Mouse (Mus musculus): ENCODE data around the gene H2-DMa. TPM values are rescaled to one million over a fixed set of nuclear protein-coding genes. Genes with fewer than 3 reads are reported as not detected.

Gene H2-DMa
- polyA plus RNA-seq, 1 experiment from 2014 or later: 14.2 TPM

DNA sequence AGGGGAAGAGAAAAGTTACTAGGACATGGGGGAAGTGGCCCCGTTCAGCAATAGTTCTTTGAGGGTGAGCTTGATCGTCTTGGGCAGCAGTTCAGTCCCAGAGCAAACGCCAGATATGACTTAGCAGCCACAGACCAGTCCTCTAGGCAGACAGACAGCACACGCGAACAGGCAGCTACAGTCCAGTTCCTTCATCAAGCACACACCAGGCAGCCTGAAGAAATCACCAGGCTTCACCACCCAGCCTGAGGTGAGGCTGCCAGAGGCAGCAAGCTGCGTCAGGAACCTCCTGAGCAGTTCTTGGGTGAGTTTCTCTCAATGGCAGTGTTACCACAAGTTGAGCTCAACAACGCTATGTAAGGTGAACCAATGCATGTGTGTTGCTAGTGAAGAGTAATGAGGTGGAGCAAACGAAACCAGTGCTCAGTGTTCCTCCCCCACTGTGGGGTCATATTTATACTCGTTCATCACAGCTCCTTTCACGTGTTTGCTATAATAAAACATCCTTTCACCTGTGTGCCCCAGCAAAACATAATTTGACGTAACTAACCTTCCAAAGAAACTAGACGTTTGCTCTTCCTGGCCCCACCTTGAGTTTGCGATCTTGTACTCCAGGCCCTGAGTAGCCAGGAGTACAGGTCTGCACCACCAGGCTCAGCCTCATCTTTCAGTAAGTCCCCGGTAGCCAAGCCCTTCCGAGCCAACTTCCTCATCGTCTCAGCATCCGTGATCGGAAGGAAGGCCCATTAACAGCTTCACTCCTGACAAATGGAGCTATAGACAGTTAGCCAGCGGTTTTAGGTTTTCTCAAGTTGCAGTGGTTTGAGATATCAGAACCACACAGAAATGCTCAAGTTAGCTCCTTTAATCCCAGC is 11.0 kb downstream of the H2-DMa start:
- no peak overlapping the region for H3K4me2 ChIP-seq (replicated peaks)
- no peak overlapping the region for H3K4me3 ChIP-seq
- H3K4me1 ChIP-seq: peaks cover 36% of the 10 kb centered on the region
- no peaks in the 10 kb centered on the region for H3K27me3 ChIP-seq
- no peaks in the 10 kb centered on the region for H3K9me3 ChIP-seq
- H3K9ac ChIP-seq: no peak overlapping the region
- H3K27ac ChIP-seq: no peak overlapping the region
- peaks cover 9% of the 10 kb centered on the region for H3K36me3 ChIP-seq
- ATAC-seq (ENCODE audit: low FRiP score, low read depth): no peak
- WGBS: 74% methylated on average over 19 of the region's 19 CpGs

DNA sequence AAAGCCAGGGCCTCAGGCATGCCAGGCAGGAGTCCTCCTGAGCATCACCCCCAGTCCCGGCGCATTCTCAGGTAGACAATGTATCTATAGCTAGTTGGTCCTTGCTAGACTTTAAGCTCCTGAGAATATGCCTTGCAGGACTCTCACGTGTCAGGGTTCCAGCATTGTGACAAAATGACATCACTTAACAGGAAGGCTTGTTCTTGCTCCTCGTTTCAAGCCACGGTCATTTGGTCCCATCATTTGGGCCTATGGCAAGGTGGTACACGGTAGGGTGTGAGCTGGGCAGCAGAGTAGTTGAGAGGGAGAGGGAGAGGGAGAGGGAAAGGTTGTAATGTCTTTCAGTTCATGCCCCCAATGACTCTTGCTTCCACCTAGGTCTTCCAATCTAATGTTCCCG is 12.6 kb downstream of the H2-DMa start:
- WGBS: 81% methylated on average over 7 of the region's 7 CpGs
- Histone ChIP-seq H3K4me3 (no peak overlapping the region), H3K4me1 (peaks cover 33% of the 10 kb centered on the region), H3K36me3 (no peaks in the 10 kb centered on the region), H3K9me3 (no peaks in the 10 kb centered on the region), H3K4me2 (replicated peaks) (no peak overlapping the region), H3K9ac (no peak overlapping the region), H3K27ac (no peak overlapping the region), H3K27me3 (peaks cover 7% of the 10 kb centered on the region; the same call in 1 of the 2 replicates)
- ATAC-seq (ENCODE audit: low FRiP score, low read depth): no peak

DNA sequence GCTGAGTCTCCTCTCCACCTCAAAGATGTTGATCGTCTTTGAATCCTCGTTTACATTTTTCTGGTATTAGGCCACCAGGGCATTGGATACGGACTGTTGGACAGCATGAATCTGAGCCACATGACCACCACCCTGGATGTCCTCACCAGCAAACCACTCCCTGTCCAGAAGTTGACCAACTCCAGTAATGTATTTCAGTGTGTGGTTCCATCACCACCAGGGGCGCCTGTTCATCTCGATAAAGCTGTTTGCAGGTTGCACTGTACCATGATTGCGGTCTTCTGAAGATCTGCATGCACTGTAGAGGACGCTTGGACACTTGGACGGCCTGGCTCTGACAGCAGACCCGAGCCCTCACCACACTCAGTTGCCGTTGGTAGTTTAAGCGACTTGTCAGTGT is 13.9 kb downstream of the H2-DMa start:
- Histone ChIP-seq H3K9me3 (no peaks in the 10 kb centered on the region), H3K4me3 (no peak overlapping the region), H3K27me3 (peaks cover 19% of the 10 kb centered on the region), H3K36me3 (no peaks in the 10 kb centered on the region), H3K27ac (no peak overlapping the region), H3K9ac (no peak overlapping the region), H3K4me2 (replicated peaks) (no peak overlapping the region), H3K4me1 (peaks cover 19% of the 10 kb centered on the region)
- no peak for ATAC-seq (ENCODE audit: low FRiP score, low read depth)
- WGBS: 82% methylated on average over 11 of the region's 11 CpGs

DNA sequence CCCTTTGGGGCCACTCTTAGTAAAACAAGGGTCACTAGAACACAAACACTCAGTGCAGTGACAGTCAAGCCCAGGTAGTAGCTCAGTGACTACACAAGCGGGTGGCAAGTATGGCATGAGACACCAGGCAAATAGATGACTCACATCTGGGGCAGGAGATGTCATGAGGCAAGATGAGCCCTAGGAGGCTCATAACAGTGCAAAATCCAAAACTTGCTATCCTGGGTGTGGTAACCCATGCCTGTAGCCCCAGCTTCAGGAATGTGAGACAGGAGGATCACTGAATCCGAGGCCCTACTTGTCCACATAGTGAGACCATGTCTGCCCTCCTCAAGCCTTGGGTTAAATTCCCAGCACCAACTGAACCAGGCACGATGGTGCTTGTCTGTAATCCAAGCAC is 15.1 kb downstream of the H2-DMa start:
- WGBS: 89% methylated on average over 3 of the region's 3 CpGs
- H3K4me1 ChIP-seq: peaks cover 15% of the 10 kb centered on the region
- no peaks in the 10 kb centered on the region for H3K36me3 ChIP-seq
- H3K4me2 ChIP-seq (replicated peaks): no peak overlapping the region
- H3K27ac ChIP-seq: no peak overlapping the region
- ATAC-seq (ENCODE audit: low FRiP score, low read depth): no peak
- H3K9ac ChIP-seq: no peak overlapping the region
- no peak overlapping the region for H3K4me3 ChIP-seq
- H3K27me3 ChIP-seq: peaks cover 31% of the 10 kb centered on the region
- no peaks in the 10 kb centered on the region for H3K9me3 ChIP-seq

DNA sequence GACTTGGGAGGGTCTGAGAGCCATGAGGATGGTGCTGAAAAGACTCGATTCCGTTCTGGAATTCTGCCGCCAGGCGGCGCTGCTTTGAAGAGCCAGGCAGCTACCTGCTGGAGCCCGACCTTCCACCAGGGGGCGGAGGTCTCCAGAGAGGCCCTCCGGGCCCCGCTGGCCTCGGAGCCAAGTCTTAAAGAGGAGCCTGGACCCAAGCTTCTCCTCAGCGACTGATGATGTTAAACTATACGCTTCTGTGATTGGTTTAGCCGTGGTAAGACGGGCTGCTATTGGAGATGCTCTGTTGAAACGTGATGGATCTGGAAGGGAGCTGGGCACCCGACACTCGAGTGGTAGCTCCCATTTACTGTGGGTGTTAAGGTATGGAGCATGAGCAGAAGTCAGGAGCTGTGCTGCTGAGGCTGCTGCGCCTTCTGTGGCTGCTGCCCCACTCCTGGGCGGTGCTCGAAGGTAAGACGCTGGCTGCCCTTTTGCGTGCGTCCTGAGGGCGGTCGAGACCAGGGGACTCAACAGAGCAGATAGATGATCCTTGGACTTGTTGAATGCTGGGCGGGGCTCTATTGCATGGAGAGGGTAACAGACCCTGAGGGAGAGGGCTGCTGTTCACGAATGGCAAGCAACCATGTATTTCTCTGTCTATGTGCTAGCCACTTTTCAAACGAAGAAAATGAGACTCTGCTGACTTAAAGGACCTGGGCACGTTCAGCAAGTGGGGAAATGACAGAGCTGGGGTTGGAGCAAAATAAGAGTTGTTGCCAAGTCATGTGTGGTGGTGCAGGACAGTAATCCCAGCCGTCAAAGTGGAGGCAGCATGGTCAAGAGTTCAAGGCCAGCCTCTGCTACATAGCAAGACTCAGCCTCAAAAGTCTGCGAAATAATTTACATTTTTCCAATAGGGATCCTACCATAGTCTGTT is 16.2 kb downstream of the H2-DMa start:
- Histone ChIP-seq H3K4me1 (peaks cover 18% of the 10 kb centered on the region), H3K4me3 (peak overlapping the region; percentile 40), H3K9ac (peak overlapping the region; percentile 32; the same call in 1 of the 2 replicates), H3K4me2 (replicated peaks) (peak overlapping the region; percentile 67), H3K9me3 (no peaks in the 10 kb centered on the region), H3K27me3 (peaks cover 42% of the 10 kb centered on the region), H3K36me3 (no peaks in the 10 kb centered on the region), H3K27ac (no peak overlapping the region)
- 6% methylated on average over 31 of the region's 31 CpGs for WGBS
- peak; percentile 97 for ATAC-seq (ENCODE audit: low FRiP score, low read depth)

DNA sequence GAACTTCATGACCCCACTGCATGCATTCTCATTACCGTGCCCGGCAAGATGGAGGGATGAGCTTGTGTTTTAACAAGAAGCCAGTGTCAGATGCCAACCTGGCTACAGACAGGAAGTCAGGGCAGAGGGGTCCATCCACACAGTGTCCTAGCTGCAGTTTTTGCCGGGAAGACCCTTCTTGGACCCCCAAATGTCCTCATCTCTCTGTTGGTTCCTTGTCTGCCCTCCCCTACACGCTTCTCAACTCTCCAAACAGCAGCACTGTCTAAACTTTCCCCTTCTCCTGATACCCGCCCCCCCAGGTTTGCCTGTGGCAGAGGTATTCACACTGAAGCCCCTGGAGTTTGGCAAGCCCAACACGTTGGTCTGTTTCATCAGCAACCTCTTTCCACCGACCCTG is 18.3 kb downstream of the H2-DMa start:
- ATAC-seq (ENCODE audit: low FRiP score, low read depth): no peak
- H3K4me2 ChIP-seq (replicated peaks): no peak overlapping the region
- H3K27ac ChIP-seq: no peak overlapping the region
- 74% methylated on average over 7 of the region's 7 CpGs for WGBS
- H3K4me3 ChIP-seq: no peak overlapping the region
- no peaks in the 10 kb centered on the region for H3K36me3 ChIP-seq
- peaks cover 52% of the 10 kb centered on the region for H3K27me3 ChIP-seq
- peaks cover 20% of the 10 kb centered on the region for H3K4me1 ChIP-seq
- no peaks in the 10 kb centered on the region for H3K9me3 ChIP-seq
- no peak overlapping the region for H3K9ac ChIP-seq

DNA sequence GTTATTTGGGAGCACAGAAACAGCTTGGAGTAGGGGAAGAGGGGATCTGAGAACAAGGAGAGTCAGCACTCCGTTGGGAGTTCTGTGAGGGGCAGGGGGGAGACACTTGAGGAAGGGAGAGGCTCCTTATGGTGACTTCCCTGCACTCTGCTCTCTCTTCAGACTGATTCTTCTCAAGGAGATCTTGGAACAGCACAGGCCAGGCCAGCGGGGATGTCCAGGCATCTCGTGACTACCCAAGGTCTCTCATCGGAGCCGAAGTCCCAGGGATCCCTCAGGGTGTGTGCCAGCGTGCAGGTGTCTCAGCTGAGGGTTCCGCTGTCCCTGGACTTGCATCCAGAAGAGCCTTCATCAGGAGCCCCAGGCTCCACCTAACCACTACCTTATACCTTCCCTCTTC is 19.3 kb downstream of the H2-DMa start:
- Histone ChIP-seq H3K36me3 (no peaks in the 10 kb centered on the region), H3K27me3 (peaks cover 52% of the 10 kb centered on the region), H3K4me2 (replicated peaks) (0 out of 2 replicates have a peak overlapping the region, but pooled peaks have one; percentile 70), H3K27ac (no peak overlapping the region), H3K9ac (no peak overlapping the region), H3K4me1 (peaks cover 27% of the 10 kb centered on the region), H3K9me3 (no peaks in the 10 kb centered on the region), H3K4me3 (no peak overlapping the region)
- ATAC-seq (ENCODE audit: low FRiP score, low read depth): no peak
- 77% methylated on average over 7 of the region's 7 CpGs for whole genome bisulfite sequencing

DNA sequence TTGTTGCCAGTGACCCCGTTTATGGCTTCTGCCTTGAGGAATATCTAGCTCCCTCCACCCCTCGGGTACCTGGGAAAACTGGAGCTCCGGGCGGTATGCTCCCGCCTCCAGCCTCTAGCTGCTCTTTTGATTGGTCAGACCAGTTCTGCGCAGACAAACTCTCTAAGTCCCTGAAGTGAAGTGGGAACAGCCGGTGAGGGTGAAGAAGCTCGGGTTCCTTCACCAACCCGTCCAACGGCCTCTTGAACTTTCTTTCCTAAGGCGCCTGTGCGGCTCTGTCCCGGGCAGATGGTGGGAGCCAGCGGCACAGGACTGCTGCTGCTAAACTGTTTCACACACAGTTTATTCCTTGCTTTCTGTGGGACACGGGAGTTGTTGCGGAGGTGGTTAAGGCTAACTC is 20.1 kb downstream of the H2-DMa start:
- H3K4me3 ChIP-seq: peak overlapping the region; percentile 35
- ATAC-seq (ENCODE audit: low FRiP score, low read depth): no peak
- H3K4me2 ChIP-seq (replicated peaks): peak overlapping the region; percentile 70
- H3K4me1 ChIP-seq: peaks cover 27% of the 10 kb centered on the region
- WGBS: under 1% methylated on average over 16 of the region's 16 CpGs
- no peaks in the 10 kb centered on the region for H3K9me3 ChIP-seq
- H3K27ac ChIP-seq: no peak overlapping the region
- H3K27me3 ChIP-seq: peaks cover 52% of the 10 kb centered on the region
- H3K9ac ChIP-seq: peak overlapping the region; percentile 59; the same call in 1 of the 2 replicates
- H3K36me3 ChIP-seq: no peaks in the 10 kb centered on the region

DNA sequence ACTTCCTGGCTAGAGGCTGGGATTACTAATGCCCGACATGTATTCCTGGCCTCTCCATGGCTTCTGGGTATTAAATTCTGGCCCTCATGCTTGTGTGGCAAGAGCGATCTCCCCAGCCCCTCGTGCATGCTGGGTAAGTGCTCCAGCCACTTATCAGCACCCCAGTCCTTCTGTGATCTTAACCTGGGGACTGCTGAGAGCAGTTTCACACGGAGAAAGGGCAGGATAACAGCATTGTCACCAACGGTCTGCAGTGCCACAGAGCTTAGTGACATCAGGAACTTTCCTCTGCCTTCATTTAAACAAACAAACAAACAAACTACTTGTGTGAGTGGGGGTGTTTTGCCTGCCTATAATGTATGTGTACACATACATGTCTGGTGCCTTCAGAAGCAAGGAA is 20.9 kb downstream of the H2-DMa start:
- no peak overlapping the region for H3K27ac ChIP-seq
- no peak overlapping the region for H3K9ac ChIP-seq

DNA sequence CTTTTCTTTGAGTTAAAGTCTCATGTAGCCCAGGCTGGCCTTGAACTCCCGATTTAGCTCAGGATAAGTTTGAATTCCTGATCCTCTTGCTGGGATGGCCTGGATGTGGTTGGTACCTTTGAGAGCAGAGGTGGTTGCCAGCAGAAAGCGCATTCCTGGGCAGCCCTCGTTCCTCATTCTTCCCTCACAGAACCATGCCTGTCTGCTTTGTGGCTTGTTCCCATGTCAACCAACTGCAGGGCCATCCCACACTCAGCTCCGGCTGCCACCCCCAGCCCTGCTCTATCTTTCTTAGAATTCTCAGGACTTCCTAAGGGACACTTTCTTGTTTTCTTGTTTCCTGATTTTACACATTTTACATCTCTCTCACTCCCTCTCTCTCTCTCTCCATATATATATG is 22.1 kb downstream of the H2-DMa start:
- H3K9me3 ChIP-seq: no peaks in the 10 kb centered on the region
- H3K9ac ChIP-seq: no peak overlapping the region
- no peak overlapping the region for H3K4me3 ChIP-seq
- ATAC-seq (ENCODE audit: low FRiP score, low read depth): no peak
- no peak overlapping the region for H3K4me2 ChIP-seq (replicated peaks)
- 60% methylated on average over 4 of the region's 4 CpGs for WGBS
- peaks cover 49% of the 10 kb centered on the region for H3K27me3 ChIP-seq
- H3K4me1 ChIP-seq: peaks cover 22% of the 10 kb centered on the region
- no peak overlapping the region for H3K27ac ChIP-seq
- no peaks in the 10 kb centered on the region for H3K36me3 ChIP-seq

More for the DNA sequence above, 20.9 kb downstream of the H2-DMa start:
- peaks cover 27% of the 10 kb centered on the region for H3K4me1 ChIP-seq
- peak overlapping the region; percentile 35; the same call in 1 of the 2 replicates for H3K4me3 ChIP-seq
- H3K4me2 ChIP-seq (replicated peaks): peak overlapping the region; percentile 70
- H3K27me3 ChIP-seq: peaks cover 52% of the 10 kb centered on the region
- WGBS: 12% methylated on average over 5 of the region's 5 CpGs
- no peak for ATAC-seq (ENCODE audit: low FRiP score, low read depth)
- no peaks in the 10 kb centered on the region for H3K36me3 ChIP-seq
- no peaks in the 10 kb centered on the region for H3K9me3 ChIP-seq

DNA sequence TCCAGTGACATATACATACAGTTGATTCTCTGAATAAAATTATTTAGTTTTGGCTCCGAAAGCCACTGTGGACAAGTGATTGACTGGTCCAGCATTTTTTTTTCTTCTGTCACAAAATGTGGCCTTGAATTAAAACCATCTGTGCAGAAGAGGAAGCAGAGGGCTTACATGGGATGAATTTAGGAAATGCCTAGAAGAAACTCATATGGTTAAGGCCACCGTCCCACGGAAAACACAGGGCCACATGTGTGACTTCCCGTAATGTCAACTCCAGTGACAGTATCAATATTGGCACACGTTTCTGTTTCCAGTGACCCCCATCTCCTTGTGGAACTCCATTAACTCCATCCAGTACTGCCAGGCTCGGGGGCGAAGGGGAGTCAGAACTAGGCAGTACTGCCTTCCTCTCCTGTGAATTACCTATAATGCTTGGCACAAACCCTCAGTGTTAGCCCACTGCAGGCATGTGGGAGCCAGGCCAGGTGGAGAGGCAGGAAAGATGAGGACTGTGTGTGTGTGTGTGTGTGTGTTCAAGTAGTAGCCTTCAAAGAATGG is 23.2 kb downstream of the H2-DMa start:
- no peak for ATAC-seq (ENCODE audit: low FRiP score, low read depth)
- Histone ChIP-seq H3K4me2 (replicated peaks) (no peak overlapping the region), H3K36me3 (no peaks in the 10 kb centered on the region), H3K4me3 (no peak overlapping the region), H3K27me3 (peaks cover 40% of the 10 kb centered on the region), H3K9me3 (no peaks in the 10 kb centered on the region), H3K9ac (no peak overlapping the region), H3K4me1 (peaks cover 22% of the 10 kb centered on the region), H3K27ac (no peak overlapping the region)
- WGBS: 49% methylated on average over 7 of the region's 7 CpGs

DNA sequence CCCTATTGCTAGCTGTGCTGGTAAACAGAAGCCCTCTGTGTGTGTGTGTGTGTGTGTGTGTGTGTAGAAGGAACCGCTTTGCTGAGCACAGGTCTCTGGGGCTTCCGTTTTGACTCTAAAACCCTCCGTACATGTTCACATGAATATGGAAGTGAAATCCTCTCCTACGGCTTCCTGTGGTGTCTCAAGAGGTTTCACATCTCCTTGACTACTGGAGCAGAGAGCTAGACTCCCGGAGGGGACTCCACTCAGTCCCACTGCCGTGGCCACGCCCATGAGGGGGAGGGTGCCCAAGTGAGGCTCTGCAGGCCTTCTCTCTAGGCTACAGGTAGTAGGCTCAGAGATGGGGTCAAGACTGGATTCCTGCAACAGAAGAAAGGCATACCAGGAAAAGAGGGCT is 23.7 kb downstream of the H2-DMa start, which contains the start of gene H2-DMb2:
Gene H2-DMb2, plus strand, starts transcription at position 275 of the 400 bp plus-strand sequence.
- Histone ChIP-seq H3K9me3 (no peaks in the 10 kb centered on the region), H3K9ac (no peak within 1 kb of the TSS), H3K4me1 (peaks cover 22% of the 10 kb centered on the region), H3K4me3 (no peak within 1 kb of the TSS), H3K4me2 (replicated peaks) (no peak within 1 kb of the TSS), H3K36me3 (no peaks in the 10 kb centered on the region), H3K27ac (no peak within 1 kb of the TSS), H3K27me3 (peaks cover 35% of the 10 kb centered on the region)
- no peak for ATAC-seq (ENCODE audit: low FRiP score, low read depth)
- 27% methylated on average over 7 of the region's 7 CpGs for WGBS
